Mouse (Mus musculus) left cerebral cortex, postnatal 10 days (tissue): ENCODE measurements around the gene Olfr584. TPM values are rescaled to one million over a fixed set of nuclear protein-coding genes. Genes with fewer than 3 reads are reported as not detected.

Source experiments
- DNase-seq, 2 experiments: peaks; one replicate each; pipeline ENCODE4 v3.0.0; 2021 to 2022; ENCODE audit warnings: low spot score in 2 of 2, mixed read lengths in 1 of 2; ENCODE audit errors: extremely low spot score in 1 of 2
- intact Hi-C: fragments of 180-260 bp; cut with DNase I; formaldehyde crosslinking; loops from one replicate; pipeline ENCODE4 v1.15.1; 2025
- total RNA-seq, 2 experiments: library from RNA; stranded (reverse); gene quantifications; 2 replicates each; pipeline ENCODE4 v1.2.3; 2021

The Olfr584 gene
- total RNA-seq: not detected

DNA sequence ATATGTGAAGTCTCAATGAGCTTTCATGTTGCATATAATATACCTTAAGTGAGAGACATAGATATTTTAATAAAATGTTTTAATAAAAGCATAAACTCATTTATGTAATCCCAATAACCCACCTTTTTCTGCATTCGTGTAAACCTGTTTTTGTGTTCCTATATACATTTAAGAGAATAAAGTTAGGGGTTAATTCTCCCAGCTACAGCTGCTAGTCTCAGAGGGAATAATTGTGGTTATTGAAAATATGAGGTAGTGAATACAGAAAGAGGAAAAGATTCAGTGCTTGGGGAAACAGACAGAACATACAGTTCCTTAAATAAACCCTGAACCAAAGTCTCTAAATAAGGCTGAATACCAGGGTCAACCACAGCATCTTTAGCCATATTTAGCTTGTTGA is at the start of gene Olfr584:
Gene Olfr584 (plus strand): TSS at position 301 of the 400 bp plus-strand sequence.
- intact Hi-C loops: no loop called here
- DNase-seq: no peak

DNA sequence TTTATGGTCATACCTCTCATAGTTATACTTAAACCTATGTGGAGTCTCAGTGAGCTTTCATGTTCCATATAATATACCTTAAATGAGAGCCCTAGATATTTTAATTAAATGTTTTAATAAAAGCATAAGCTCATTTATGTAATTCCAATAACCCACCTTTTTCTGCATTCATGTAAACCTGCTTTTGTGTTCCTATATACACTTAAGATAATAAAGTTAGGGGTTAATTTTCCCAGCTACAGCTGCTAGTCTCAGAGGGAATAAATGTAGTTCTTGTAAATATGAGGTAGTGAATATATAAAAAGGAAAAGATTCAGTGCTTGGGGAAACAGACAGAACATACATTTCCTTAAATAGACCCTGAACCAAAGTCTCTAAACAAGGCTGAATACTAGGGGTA is 44.0 kb upstream of the Olfr584 start, which contains the start of gene Olfr582:
Gene Olfr582 (plus strand): TSS at position 301 of the 400 bp plus-strand sequence.
- no peak for DNase-seq
- intact Hi-C loops: no loop called here

DNA sequence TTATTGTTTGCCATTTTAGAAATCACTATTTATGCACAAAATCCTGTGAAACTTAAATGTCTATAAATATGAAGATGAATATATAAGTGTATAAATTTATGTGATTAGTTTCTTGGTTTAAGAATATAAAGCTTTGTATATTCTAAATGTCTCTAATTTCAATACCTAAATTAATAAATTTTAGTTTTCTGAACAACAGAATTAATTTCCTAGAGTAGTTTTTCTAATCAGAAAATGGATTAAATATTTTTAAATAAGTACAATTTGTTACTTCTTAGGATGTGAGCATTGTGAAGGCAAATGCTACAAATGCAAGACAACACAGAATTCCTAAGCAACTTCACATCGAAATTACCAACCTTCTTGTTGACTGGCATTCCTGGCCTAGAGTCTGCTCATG is 30.7 kb upstream of the Olfr584 start, which contains the start of gene Olfr583:
Gene Olfr583 (plus strand): TSS at position 301 of the 400 bp plus-strand sequence.
- intact Hi-C loops: no loop called here
- no peak for DNase-seq

DNA sequence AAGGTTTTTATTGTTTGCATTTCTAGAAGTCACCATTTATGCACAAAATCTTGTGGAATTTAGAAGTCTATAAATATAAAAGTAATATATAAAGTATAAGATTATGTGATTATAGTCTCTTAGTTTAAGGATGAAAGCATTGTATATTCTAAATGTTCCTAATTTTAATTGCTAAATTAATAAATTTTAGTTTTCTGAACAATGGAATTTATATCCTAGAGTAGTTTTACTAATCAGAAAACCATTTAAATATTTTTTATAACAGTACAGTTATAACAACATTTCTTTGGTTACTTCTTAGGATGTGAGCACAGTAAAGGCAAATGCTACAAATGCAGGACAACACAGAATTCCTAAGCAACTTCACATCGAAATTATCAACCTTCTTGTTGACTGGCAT is 15.7 kb downstream of the Olfr584 start, which contains the start of gene Olfr585:
Gene Olfr585 (plus strand): TSS at position 301 of the 400 bp plus-strand sequence.
- no peak for DNase-seq
- intact Hi-C loops: no loop called here

DNA sequence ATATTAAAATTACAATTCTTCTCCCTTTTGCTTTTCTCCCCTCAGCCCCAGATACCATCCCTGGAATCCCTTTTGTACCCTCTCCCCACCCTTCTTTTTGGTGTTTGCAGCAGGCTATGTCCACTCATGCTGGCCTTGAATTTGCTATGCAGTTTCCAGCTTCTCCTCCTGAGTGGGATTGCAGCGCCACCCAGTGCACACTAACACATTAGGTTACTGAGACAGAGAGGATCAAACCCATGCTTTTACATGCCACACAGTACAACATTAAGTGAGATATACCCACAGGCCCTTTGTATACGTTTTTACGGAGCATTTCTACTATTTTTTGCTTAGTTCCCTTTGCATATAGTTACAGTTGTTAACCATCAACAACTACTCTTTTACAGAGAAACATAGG is 37.7 kb downstream of the Olfr584 start:
- DNase-seq: no peak
- intact Hi-C loops: no loop called here

DNA sequence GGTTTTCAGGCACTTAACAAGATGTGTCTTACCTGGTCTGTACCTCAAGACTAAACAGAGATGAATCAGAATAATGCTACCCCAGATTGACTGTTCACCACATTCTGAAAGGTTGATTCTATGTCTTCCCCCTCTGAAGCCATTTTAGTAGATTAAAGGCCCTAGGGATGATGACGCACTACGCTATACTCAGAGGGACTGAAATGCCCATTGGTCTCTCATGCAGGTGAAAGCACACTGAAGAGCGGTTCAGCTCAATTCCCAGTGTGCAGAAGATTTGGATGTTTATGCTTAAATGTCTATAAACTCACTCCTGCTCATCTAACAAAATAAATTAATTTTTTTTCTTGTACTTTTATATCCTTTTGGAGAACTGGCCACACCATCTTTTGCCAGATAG is 43.9 kb downstream of the Olfr584 start, which contains the start of gene Olfr586:
Gene Olfr586 (minus strand): TSS at position 101 of the 400 bp plus-strand sequence.
- intact Hi-C loops: loop anchor here (10.0 kb wide), 1 partner anchor 611 kb away; no protein-coding TSS in a partner anchor
- DNase-seq: no peak

Other genes starting within 250 kb of the Olfr584 start
- gene Olfr566, start 223.1 kb upstream of the Olfr584 start, total RNA-seq: not detected
- gene Olfr568, start 204.8 kb upstream of the Olfr584 start, total RNA-seq: not detected
- not detected for gene Olfr569, start 191.0 kb upstream of the Olfr584 start, total RNA-seq
- not detected for gene Olfr570, start 187.3 kb upstream of the Olfr584 start, total RNA-seq
- not detected for gene Olfr571, start 164.3 kb upstream of the Olfr584 start, total RNA-seq
- not detected for gene Olfr572, start 157.5 kb upstream of the Olfr584 start, total RNA-seq
- not detected for gene Olfr573-ps1, start 139.3 kb upstream of the Olfr584 start, total RNA-seq
- gene Olfr574, start 133.4 kb upstream of the Olfr584 start, total RNA-seq: not detected
- gene Olfr575, start 123.1 kb upstream of the Olfr584 start, total RNA-seq: not detected
- gene Olfr576, start 119.2 kb upstream of the Olfr584 start, total RNA-seq: not detected
- not detected for gene Olfr577, start 105.9 kb upstream of the Olfr584 start, total RNA-seq
- gene Olfr578, start 92.6 kb upstream of the Olfr584 start, total RNA-seq: not detected
- gene Olfr582, start 43.9 kb upstream of the Olfr584 start, total RNA-seq: not detected
- not detected for gene Olfr583, start 30.6 kb upstream of the Olfr584 start, total RNA-seq
- not detected for gene Olfr585, start 15.8 kb downstream of the Olfr584 start, total RNA-seq
- gene Olfr586, start 43.8 kb downstream of the Olfr584 start, total RNA-seq: not detected
- not detected for gene Olfr588-ps1, start 59.0 kb downstream of the Olfr584 start, total RNA-seq
- not detected for gene Olfr589, start 74.5 kb downstream of the Olfr584 start, total RNA-seq
- not detected for gene Olfr591, start 96.5 kb downstream of the Olfr584 start, total RNA-seq
- gene Olfr592, start 102.9 kb downstream of the Olfr584 start, total RNA-seq: not detected
- gene Olfr593, start 130.0 kb downstream of the Olfr584 start, total RNA-seq: not detected
- not detected for gene Olfr594, start 135.1 kb downstream of the Olfr584 start, total RNA-seq
- not detected for gene Usp17ld, start 170.6 kb downstream of the Olfr584 start, total RNA-seq
- gene Olfr596, start 223.8 kb downstream of the Olfr584 start, total RNA-seq: not detected
- not detected for gene Olfr597, start 234.4 kb downstream of the Olfr584 start, total RNA-seq
- not detected for gene Olfr598, start 241.7 kb downstream of the Olfr584 start, total RNA-seq